ENCODE assay signal across 10 mouse cellular contexts in genomic region chr16:6716214-6716911, GRCm38 (mm10).
DNase-seq lines count a peak whose midpoint lies in the region; ATAC-seq and TF ChIP-seq lines count a peak whose summit lies in the region.
"Had no signal": no experiment of that assay in that cellular context is flagged by ENCODE, and none has a peak within 500 bp of the region (broad histone marks: within the 10 kb centered on the region; RNA-seq: fewer than 3 reads in every experiment).

No protein-coding gene starts in this region.

- no peaks in the 10 kb centered on the region for H3K9me3 ChIP-seq in kidney, embryonic 15.5 days (replicated peaks)
- H3K9me3 ChIP-seq in hindbrain, embryonic 16.5 days (ENCODE audit: control insufficient read depth, low read length), result no peaks in the 10 kb centered on the region
- H3K9me3 ChIP-seq in stomach, postnatal 0 days (ENCODE audit: control insufficient read depth, low read length), result no peaks in the 10 kb centered on the region

- TF ChIP-seq CTCF in stomach, postnatal 0 days (IDR thresholded peaks at IDR 0.05; ENCODE audit: low read depth), result no peak

- H3K4me3 ChIP-seq in kidney, embryonic 15.5 days (replicated peaks), result no peak overlapping the region
- H3K4me3 ChIP-seq in hindbrain, embryonic 16.5 days (ENCODE audit: low read length), result no peak overlapping the region
- no peak overlapping the region for H3K4me3 ChIP-seq in stomach, postnatal 0 days (ENCODE audit: low read depth, low read length)
- H3K4me3 ChIP-seq: erythroblast, embryonic 14.5 days had no signal

- H3K27ac ChIP-seq in kidney, embryonic 15.5 days, result no peak overlapping the region
- H3K27ac ChIP-seq in hindbrain, embryonic 16.5 days (ENCODE audit: low read depth, low read length), result peak overlapping the region; percentile 3; the same call in 1 of the 2 replicates
- no peak overlapping the region for H3K27ac ChIP-seq in stomach, postnatal 0 days (replicated peaks)
- H3K27ac ChIP-seq: liver, embryonic 14.5 days had no signal

- no peaks in the 10 kb centered on the region for H3K27me3 ChIP-seq in kidney, embryonic 15.5 days
- H3K27me3 ChIP-seq in hindbrain, embryonic 16.5 days (replicated peaks; ENCODE audit: control insufficient read depth, insufficient read depth, low read length), result no peaks in the 10 kb centered on the region
- no peaks in the 10 kb centered on the region for H3K27me3 ChIP-seq in stomach, postnatal 0 days (ENCODE audit: control insufficient read depth, insufficient read depth, low read length)

- peak; percentile 2 for DNase-seq in kidney, adult 11 months
- DNase-seq in adipocyte (ENCODE audit: low spot score), result peak; percentile 87
- DNase-seq in cerebellum, adult 9-11 months, result peak; percentile 96
- DNase-seq in stomach, postnatal 0 days (ENCODE audit: low spot score), result peak; percentile 17
- DNase-seq in thymus, postnatal 4 days, result no peak
- DNase-seq in layer of hippocampus, postnatal 25 days (ENCODE audit: extremely low spot score in 1 of 2, low spot score in 1 of 2), result no peak

- no peaks in the 10 kb centered on the region for H3K36me3 ChIP-seq in kidney, embryonic 15.5 days
- no peaks in the 10 kb centered on the region for H3K36me3 ChIP-seq in hindbrain, embryonic 16.5 days (ENCODE audit: control insufficient read depth, insufficient read depth, low read length)
- H3K36me3 ChIP-seq in stomach, postnatal 0 days (ENCODE audit: control insufficient read depth, insufficient read depth, low read length), result no peaks in the 10 kb centered on the region

- 81% methylated on average over 9 of the region's 9 CpGs for WGBS in kidney, embryonic 15.5 days
- 49% methylated on average over 9 of the region's 9 CpGs for WGBS in hindbrain, embryonic 16.5 days
- WGBS in stomach, postnatal 0 days, result 48% methylated on average over 9 of the region's 9 CpGs

- no peak overlapping the region for H3K9ac ChIP-seq in kidney, embryonic 15.5 days
- no peak overlapping the region for H3K9ac ChIP-seq in hindbrain, embryonic 16.5 days (ENCODE audit: low read depth, low read length)
- no peak overlapping the region for H3K9ac ChIP-seq in stomach, postnatal 0 days (ENCODE audit: low read length)
- H3K9ac ChIP-seq: liver, embryonic 14.5 days had no signal

- TF ChIP-seq EP300 in stomach, postnatal 0 days (optimal IDR thresholded peaks at IDR 0.05), result no peak

- H3K4me1 ChIP-seq in kidney, embryonic 15.5 days, result no peaks in the 10 kb centered on the region
- H3K4me1 ChIP-seq in hindbrain, embryonic 16.5 days (ENCODE audit: control insufficient read depth, insufficient read depth, low read depth, low read length), result peaks cover 9% of the 10 kb centered on the region
- H3K4me1 ChIP-seq in stomach, postnatal 0 days (replicated peaks; ENCODE audit: control insufficient read depth, insufficient read depth), result peaks cover 3% of the 10 kb centered on the region; the same call in 1 of the 2 replicates

- ATAC-seq in kidney, embryonic 15.5 days (replicated peaks; ENCODE audit: low FRiP score), result no peak
- ATAC-seq in hindbrain, embryonic 16.5 days, result peak; percentile 97
- ATAC-seq in stomach, postnatal 0 days (ENCODE audit: low FRiP score, low TSS enrichment), result 0 out of 2 replicates have a peak, but pooled peaks have one; percentile 42

- no peak overlapping the region for H3K4me2 ChIP-seq in kidney, embryonic 15.5 days
- no peak overlapping the region for H3K4me2 ChIP-seq in hindbrain, embryonic 16.5 days (ENCODE audit: low read length)
- H3K4me2 ChIP-seq in stomach, postnatal 0 days (replicated peaks; ENCODE audit: low read depth), result no peak overlapping the region

Comparison
In these comparisons a context has a peak if more than half of its experiments do, and no peak if none do; other contexts are left out.
1. DNase-seq: peak in kidney, adult 11 months (single experiment), adipocyte (single experiment), cerebellum, adult 9-11 months (single experiment) and stomach, postnatal 0 days (single experiment); none in thymus, postnatal 4 days (single experiment) and layer of hippocampus, postnatal 25 days (0 of 2).